Mouse (Mus musculus): ENCODE measurements around the gene Siah1a.

The Siah1a gene

GRCm38 (mm10) chr8:86702453-86702852 lies 43.3 kb downstream of the Siah1a start:
- no peak for DNase-seq

GRCm38 (mm10) chr8:86699471-86699870 lies 46.3 kb downstream of the Siah1a start:
- DNase-seq, result no peak

GRCm38 (mm10) chr8:86698811-86699421 lies 46.8 kb downstream of the Siah1a start:
- DNase-seq, result no peak

DNA sequence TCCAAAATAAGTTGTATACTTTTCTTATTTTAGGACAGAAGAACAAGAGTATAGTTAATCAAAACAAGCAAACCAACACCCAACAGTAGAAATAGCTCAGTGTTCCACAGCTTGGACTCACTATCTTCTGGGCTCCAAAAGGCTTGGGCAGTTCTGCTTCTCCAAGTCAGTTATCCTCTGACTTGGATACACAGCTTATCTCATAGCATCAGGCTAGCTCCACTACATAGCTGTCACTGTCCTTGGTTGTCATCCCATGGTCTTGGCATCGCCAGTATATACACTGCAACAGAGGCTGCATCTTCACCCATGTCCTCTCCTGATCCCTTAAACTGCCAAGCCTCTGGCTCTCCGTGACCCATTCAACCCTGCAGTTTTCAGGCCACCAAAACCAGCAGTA lies 50.0 kb downstream of the Siah1a start:
- DNase-seq, result no peak

- DNase-seq, result no peak
Observed at GRCm38 (mm10) chr8:86694011-86694410, 51.7 kb downstream of the Siah1a start.

GRCm38 (mm10) chr8:86692107-86692506 lies 53.6 kb downstream of the Siah1a start:
- DNase-seq, result no peak

- DNase-seq, result no peak
Observed at GRCm38 (mm10) chr8:86686629-86687028, 59.1 kb downstream of the Siah1a start.

Measured in kidney, postnatal 25 days (tissue).